Mouse (Mus musculus) kidney, embryonic 14.5 days (tissue): ENCODE measurements around the gene Gm10521. TPM values are rescaled to one million over a fixed set of nuclear protein-coding genes. Genes with fewer than 3 reads are reported as not detected.
"Not testable (repeated sequence)": the region's sequence is repeated elsewhere in the genome, so short reads cannot be mapped to it uniquely, and the experiment has no call there.

Source experiments
- ATAC-seq: fragments of 200-750 bp; cut with Nextera tagmentation; 2 replicates; pipeline ENCODE4 v1.8.0; 2017; ENCODE audit warnings: moderate number of reproducible peaks, mild to moderate bottlenecking, moderate TSS enrichment, moderate library complexity; ENCODE audit not compliant: low FRiP score, low TSS enrichment
- H3K27ac ChIP-seq: fragments of 300-500 bp; sonication (generic); 2 replicates; pipeline ENCODE4 v1.5.1; 2014; ENCODE audit warnings: low read depth, mild to moderate bottlenecking, low read length, moderate library complexity, mixed read lengths
- H3K27me3 ChIP-seq: fragments of 300-500 bp; sonication (generic); 2 replicates; pipeline ENCODE4 v1.6.1; 2014; ENCODE audit warnings: mild to moderate bottlenecking, low read length; ENCODE audit not compliant: control insufficient read depth, insufficient read depth
- H3K36me3 ChIP-seq: fragments of 300-500 bp; sonication (generic); 2 replicates; pipeline ENCODE4 v1.6.1; 2014; ENCODE audit warnings: low read length, mixed read lengths; ENCODE audit not compliant: control insufficient read depth, insufficient read depth
- H3K4me1 ChIP-seq: fragments of 300-500 bp; sonication (generic); 2 replicates; pipeline ENCODE4 v1.6.1; 2014; ENCODE audit warnings: low read length, mixed read lengths; ENCODE audit not compliant: control insufficient read depth, insufficient read depth
- H3K4me2 ChIP-seq: fragments of 300-500 bp; sonication (generic); replicated peaks from 2 replicates; pipeline ENCODE4 v1.6.1; 2014; ENCODE audit warnings: low read depth, mild to moderate bottlenecking, low read length
- H3K4me3 ChIP-seq: fragments of 300-500 bp; sonication (generic); 2 replicates; pipeline ENCODE4 v1.5.1; 2014; ENCODE audit warnings: mild to moderate bottlenecking, low read length
- H3K9ac ChIP-seq: fragments of 300-500 bp; sonication (generic); 2 replicates; pipeline ENCODE4 v1.6.1; 2014; ENCODE audit warnings: low read depth, mild to moderate bottlenecking, low read length, moderate library complexity
- H3K9me3 ChIP-seq: fragments of 300-500 bp; sonication (generic); 2 replicates; pipeline ENCODE4 v1.6.1; 2016; ENCODE audit warnings: low read length; ENCODE audit not compliant: control insufficient read depth
- WGBS: fragments of 180-500 bp; shearing (Covaris S2); extraction: QIAGEN DNeasy Blood & Tissue Kit; methylation state at CpG from one replicate; pipeline ENCODE4 v1.1.7; 2014; 5-methylcytosine and 5-hydroxymethylcytosine counted together
- polyA plus RNA-seq: library from polyadenylated mRNA; unstranded; fragments of >200 nt; fragmentation: Nextera tagmentation; extraction: Ambion mirVana; gene quantifications from 2 replicates; pipeline ENCODE4 v1.2.1, GENCODE M21; 2014

Gene Gm10521
- polyA plus RNA-seq, result not detected in 2 replicates

DNA sequence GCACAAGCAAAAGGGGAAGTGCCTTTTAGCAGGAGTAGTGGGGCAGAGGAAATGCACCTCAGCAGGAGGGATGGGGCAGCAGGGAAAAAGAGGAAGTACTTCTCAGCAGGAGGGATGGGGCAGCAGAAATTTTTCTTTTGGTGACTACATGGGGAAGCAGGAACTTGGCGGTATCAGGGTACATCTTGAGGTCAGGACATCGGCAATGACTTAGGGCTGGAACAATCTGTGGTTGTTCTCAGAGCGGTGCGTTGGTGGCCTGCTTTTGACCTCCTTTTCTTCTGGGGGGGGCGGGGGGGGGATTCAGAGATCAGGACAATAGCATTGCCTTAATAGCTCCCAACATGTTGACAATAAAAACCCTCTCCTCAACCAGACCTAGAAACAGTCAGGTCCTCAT is at the start of gene Gm10521:
Gene Gm10521 (plus strand): TSS at position 301 of the 400 bp plus-strand sequence.
- not testable (repeated sequence) for H3K36me3 ChIP-seq, H3K4me3 ChIP-seq, H3K9me3 ChIP-seq, H3K4me2 ChIP-seq, H3K4me1 ChIP-seq, H3K27me3 ChIP-seq, ATAC-seq, H3K27ac ChIP-seq, H3K9ac ChIP-seq
- 77% methylated on average over 5 of the region's 5 CpGs for WGBS

DNA sequence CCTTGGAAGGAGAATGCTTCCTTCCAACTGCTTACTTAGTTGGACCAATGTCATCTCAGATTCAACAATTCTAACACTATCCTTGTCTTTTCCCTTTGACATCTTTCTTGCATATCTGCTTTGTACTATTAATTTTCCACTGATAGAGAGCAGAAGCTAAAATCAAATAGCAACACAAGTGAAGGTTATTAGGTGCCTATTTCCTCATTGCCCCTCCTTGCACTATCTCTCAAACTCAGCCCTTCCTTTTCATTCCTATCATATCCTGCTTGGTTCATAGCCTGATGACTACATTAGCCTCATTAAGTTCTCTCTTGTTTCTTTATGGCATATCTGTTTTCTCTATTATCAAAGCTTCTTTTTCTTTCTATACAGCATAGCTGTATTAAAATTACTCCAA is 47.3 kb upstream of the Gm10521 start:
- H3K27me3 ChIP-seq, result no peaks in the 10 kb centered on the region
- no peak for ATAC-seq
- H3K9me3 ChIP-seq, result no peaks in the 10 kb centered on the region
- H3K27ac ChIP-seq, result no peak overlapping the region
- H3K4me3 ChIP-seq, result no peak overlapping the region
- no peak overlapping the region for H3K9ac ChIP-seq
- H3K36me3 ChIP-seq, result no peaks in the 10 kb centered on the region
- H3K4me1 ChIP-seq, result no peaks in the 10 kb centered on the region
- no peak overlapping the region for H3K4me2 ChIP-seq

DNA sequence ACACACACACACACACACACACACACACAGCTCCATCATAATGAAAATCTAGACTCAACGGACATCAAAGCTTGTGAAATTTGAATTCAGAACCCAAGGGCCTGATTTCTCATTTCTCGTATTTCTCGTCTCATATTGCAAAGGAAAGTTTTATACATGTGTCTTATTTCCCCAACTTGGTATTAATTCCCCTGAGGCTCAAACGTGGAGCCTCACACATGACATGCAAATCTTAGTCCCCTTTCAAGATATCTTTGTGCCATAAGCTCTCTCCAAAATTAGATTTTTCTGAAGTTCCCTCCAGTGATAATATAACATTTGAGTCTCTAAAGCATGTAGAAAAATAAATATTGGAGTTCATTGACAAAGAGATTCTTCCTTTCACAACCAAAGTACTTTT is 46.7 kb upstream of the Gm10521 start:
- H3K9ac ChIP-seq, result no peak overlapping the region
- H3K4me2 ChIP-seq, result no peak overlapping the region
- H3K27ac ChIP-seq, result no peak overlapping the region
- no peaks in the 10 kb centered on the region for H3K36me3 ChIP-seq
- H3K4me3 ChIP-seq, result no peak overlapping the region
- no peak for ATAC-seq
- no peaks in the 10 kb centered on the region for H3K9me3 ChIP-seq
- 81% methylated on average over 4 of the region's 4 CpGs for WGBS
- H3K4me1 ChIP-seq, result no peaks in the 10 kb centered on the region
- no peaks in the 10 kb centered on the region for H3K27me3 ChIP-seq

DNA sequence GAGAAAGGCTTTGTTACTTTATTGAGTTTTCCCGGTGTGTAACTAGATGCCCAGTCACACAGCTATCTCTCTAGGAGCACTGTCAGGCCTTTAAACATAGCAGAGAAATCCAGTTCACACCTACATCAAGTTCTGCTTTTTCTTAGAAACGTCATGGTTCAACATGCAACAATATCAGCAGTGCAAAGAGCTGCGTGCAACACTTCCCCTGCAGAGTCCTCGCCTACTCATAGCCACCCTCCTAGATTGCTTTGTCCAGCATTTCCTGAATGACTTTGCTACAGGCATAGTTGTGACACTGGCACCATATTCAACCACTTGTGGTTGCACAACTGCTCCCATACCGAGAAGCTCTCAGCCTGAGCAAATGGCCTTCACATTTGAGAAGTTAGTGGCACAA is 46.0 kb upstream of the Gm10521 start:
- Histone ChIP-seq H3K27ac (no peak overlapping the region), H3K9ac (no peak overlapping the region), H3K9me3 (no peaks in the 10 kb centered on the region), H3K36me3 (no peaks in the 10 kb centered on the region), H3K4me1 (no peaks in the 10 kb centered on the region), H3K4me2 (no peak overlapping the region), H3K4me3 (no peak overlapping the region), H3K27me3 (no peaks in the 10 kb centered on the region)
- 83% methylated on average over 5 of the region's 5 CpGs for WGBS
- ATAC-seq, result no peak

DNA sequence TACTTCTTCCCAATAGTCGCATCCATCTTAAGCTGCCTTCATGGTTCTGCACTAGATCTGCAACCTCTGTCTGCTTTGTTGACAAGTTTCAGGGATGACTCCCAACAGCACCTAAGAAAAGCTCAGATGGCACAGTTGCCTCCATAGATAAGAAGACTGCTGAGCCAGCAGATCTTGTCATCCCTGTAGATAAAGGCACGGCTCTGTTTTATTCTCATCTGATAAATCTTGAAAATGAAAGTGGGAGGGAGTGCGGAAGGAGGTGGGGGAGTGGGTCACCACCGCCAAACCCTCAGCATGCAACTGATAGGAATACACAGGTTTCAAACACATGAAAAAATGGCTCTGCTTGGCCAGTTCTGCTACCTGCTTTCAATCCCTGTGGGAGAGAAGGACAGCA is 30.0 kb upstream of the Gm10521 start:
- Histone ChIP-seq H3K4me1 (no peaks in the 10 kb centered on the region), H3K9ac (no peak overlapping the region), H3K27me3 (no peaks in the 10 kb centered on the region), H3K36me3 (no peaks in the 10 kb centered on the region), H3K4me3 (no peak overlapping the region), H3K27ac (no peak overlapping the region), H3K4me2 (no peak overlapping the region), H3K9me3 (no peaks in the 10 kb centered on the region)
- ATAC-seq, result no peak
- WGBS, result 89% methylated on average over 4 of the region's 4 CpGs

DNA sequence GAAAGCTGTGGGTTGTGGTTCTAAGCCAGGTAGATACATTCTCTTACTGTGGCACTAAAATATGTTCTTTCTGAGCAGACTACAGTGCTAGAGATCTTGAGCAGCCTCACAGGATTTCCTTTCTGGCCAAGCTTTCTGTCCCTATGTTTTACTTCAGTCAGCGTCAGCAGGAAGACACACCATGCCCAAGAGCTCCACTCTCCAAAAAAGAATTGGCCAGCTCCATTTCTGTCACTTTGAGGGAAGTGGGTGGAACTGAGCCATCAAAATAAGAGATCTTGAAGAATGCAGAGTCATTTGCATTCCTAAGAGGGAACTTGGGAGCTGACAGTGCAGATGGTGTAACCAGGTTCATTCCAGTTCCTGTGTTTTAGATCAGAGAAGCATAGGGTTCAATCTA is 8.5 kb upstream of the Gm10521 start:
- H3K27ac ChIP-seq, result no peak overlapping the region
- H3K27me3 ChIP-seq, result no peaks in the 10 kb centered on the region
- no peak for ATAC-seq
- H3K4me3 ChIP-seq, result no peak overlapping the region
- no peak overlapping the region for H3K9ac ChIP-seq
- H3K9me3 ChIP-seq, result no peaks in the 10 kb centered on the region
- H3K36me3 ChIP-seq, result no peaks in the 10 kb centered on the region
- no peak overlapping the region for H3K4me2 ChIP-seq
- WGBS, result 82% methylated on average over 1 of the region's 1 CpGs
- no peaks in the 10 kb centered on the region for H3K4me1 ChIP-seq

DNA sequence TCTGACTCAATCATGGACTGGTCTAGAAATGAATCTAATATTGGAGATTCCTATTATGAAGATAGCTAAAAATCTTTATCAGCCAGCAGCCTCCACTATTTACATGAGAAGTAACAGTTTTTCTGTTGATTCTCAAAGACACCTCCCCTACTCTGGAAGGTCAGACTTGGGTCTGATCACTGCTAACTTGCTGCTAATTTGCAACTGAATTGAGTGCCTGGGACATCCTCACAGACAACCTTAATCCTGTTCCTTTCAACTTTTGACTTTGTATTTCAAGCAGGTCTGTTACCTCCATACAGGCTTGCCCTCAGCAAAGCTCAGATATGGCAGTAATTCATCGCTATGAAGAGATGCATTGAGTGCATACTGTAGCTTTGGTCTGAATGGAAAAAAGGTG is 8.5 kb downstream of the Gm10521 start:
- Histone ChIP-seq H3K4me2 (no peak overlapping the region), H3K4me3 (no peak overlapping the region), H3K27ac (no peak overlapping the region), H3K36me3 (no peaks in the 10 kb centered on the region), H3K27me3 (no peaks in the 10 kb centered on the region), H3K9ac (no peak overlapping the region), H3K4me1 (no peaks in the 10 kb centered on the region), H3K9me3 (no peaks in the 10 kb centered on the region)
- 81% methylated on average over 1 of the region's 1 CpGs for WGBS
- ATAC-seq, result no peak

- no peak overlapping the region for H3K4me3 ChIP-seq
- 83% methylated on average over 13 of the region's 13 CpGs for WGBS
- H3K27ac ChIP-seq, result no peak overlapping the region
- H3K27me3 ChIP-seq, result no peaks in the 10 kb centered on the region
- no peaks in the 10 kb centered on the region for H3K36me3 ChIP-seq
- ATAC-seq, result no peak
- no peaks in the 10 kb centered on the region for H3K4me1 ChIP-seq
- H3K9ac ChIP-seq, result no peak overlapping the region
- no peaks in the 10 kb centered on the region for H3K9me3 ChIP-seq
- no peak overlapping the region for H3K4me2 ChIP-seq
Observed at GRCm38 (mm10) chr1:171915638-171916458, 20.4 kb downstream of the Gm10521 start.

DNA sequence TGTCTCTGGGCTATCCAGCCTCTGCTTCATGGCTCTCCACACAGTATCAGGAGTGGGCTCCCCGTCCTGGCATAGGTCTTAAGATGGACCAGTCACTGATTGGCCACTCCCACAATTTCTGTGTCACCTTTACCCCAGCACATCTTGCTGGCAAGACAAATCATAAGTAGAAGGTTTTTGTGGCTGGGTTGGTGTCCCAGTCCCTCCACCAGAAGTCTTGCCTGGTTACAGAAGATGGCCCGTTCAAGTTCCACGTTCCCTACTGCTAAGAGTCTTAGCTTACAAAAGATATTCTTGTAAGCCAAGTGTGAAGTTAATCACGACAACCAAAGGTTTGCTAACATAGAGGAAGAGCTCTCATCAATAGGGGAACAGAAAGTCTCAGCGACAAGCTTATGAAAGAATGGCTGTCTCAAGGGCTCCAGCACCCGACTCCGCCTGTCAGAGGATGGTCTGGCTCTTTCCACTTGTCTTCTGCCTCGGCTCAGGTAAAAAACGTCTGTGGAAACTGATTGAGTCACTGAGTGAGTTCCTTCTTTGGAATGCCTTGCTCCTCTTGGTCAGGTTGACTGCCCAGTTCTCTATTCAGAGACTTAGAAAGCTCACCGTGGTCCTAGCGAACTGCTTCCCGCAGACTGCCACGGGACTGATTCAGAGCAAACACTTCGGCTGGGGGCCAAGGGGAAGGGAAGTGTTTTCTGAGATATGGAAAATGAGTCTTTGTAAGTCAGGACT is 22.0 kb downstream of the Gm10521 start, which contains the start of gene Slamf6:
Gene Slamf6 (plus strand): TSS at position 211 of the 735 bp plus-strand sequence.
- no peak for ATAC-seq
- no peaks in the 10 kb centered on the region for H3K27me3 ChIP-seq
- H3K9ac ChIP-seq, result no peak within 1 kb of the TSS
- no peaks in the 10 kb centered on the region for H3K4me1 ChIP-seq
- H3K9me3 ChIP-seq, result no peaks in the 10 kb centered on the region
- no peaks in the 10 kb centered on the region for H3K36me3 ChIP-seq
- no peak within 1 kb of the TSS for H3K4me3 ChIP-seq
- WGBS, result 86% methylated on average over 14 of the region's 14 CpGs
- H3K27ac ChIP-seq, result no peak within 1 kb of the TSS
- no peak within 1 kb of the TSS for H3K4me2 ChIP-seq
